Mouse (Mus musculus): ENCODE measurements around the gene Cacna2d1.

Cacna2d1 gene

DNA sequence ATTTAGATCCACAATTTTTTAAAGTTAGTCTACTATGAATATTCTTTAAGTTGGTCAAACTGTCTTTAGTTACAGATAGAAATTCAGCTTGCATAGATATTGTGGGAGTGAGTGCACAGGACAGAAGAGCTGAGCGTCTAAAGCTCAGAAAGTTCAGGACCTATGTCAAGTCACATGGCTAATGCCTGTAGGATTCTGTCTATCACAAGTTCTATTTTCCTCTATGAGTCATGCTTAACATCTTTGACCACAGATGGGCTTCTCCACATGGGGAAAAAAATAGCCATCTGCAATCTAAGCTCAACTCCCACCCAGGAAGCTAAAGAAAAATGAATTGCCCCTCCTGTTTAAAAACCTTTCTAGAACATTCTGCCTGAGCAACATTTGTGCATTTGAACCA, 483.5 kb downstream of the Cacna2d1 start:
- Histone ChIP-seq H3K36me3 (ENCODE audit: insufficient read depth, low read length) (no peaks in the 10 kb centered on the region), H3K27me3 (ENCODE audit: insufficient read depth, low read length) (no peaks in the 10 kb centered on the region), H3K4me3 (replicated peaks; ENCODE audit: low read length) (no peak overlapping the region), H3K9me3 (ENCODE audit: low read length) (no peaks in the 10 kb centered on the region), H3K4me1 (replicated peaks; ENCODE audit: low read depth, low read length) (no peaks in the 10 kb centered on the region)
- TF ChIP-seq CTCF (conservative IDR thresholded peaks at IDR 0.05; ENCODE audit: low read length) (no peak), POU5F1 (IDR thresholded peaks at IDR 0.05; ENCODE audit: borderline replicate concordance, low read length) (no peak), NANOG (IDR thresholded peaks at IDR 0.05; ENCODE audit: borderline replicate concordance, low read length) (no peak)

DNA sequence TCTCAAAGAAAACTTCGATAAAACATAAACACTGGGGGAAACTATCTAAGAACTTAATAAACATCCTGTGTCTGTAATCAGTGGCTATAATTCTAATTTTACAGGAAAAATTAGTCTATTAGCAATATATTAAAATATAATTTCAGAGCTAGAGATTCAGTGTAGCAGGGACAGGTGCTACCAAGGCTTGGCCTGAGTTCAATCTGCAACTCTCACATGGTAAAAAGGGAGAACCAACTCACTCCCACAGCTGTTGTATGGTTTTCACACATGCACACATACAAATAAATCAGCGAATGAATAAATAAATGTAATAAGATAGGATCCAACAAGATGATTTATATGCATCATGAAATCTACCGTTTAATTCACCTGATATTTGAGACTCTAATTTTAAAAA, 484.0 kb downstream of the Cacna2d1 start:
- H3K4me3 ChIP-seq (replicated peaks; ENCODE audit: low read length): no peak overlapping the region
- H3K4me1 ChIP-seq (replicated peaks; ENCODE audit: low read depth, low read length): no peaks in the 10 kb centered on the region
- no peaks in the 10 kb centered on the region for H3K9me3 ChIP-seq (ENCODE audit: low read length)
- TF ChIP-seq CTCF (conservative IDR thresholded peaks at IDR 0.05; ENCODE audit: low read length) (no peak), POU5F1 (IDR thresholded peaks at IDR 0.05; ENCODE audit: borderline replicate concordance, low read length) (no peak), NANOG (IDR thresholded peaks at IDR 0.05; ENCODE audit: borderline replicate concordance, low read length) (no peak)
- H3K27me3 ChIP-seq (ENCODE audit: insufficient read depth, low read length): no peaks in the 10 kb centered on the region
- H3K36me3 ChIP-seq (ENCODE audit: insufficient read depth, low read length): no peaks in the 10 kb centered on the region

Measured in E14TG2a.4 (cell line).